Mouse (Mus musculus): Measurements from ENCODE around the gene Myo1d. TPM values are rescaled to one million over a fixed set of nuclear protein-coding genes. Genes with fewer than 3 reads are reported as not detected.

Gene Myo1d
- polyA plus RNA-seq, 1 experiment: 16.9 TPM

GRCm38 (mm10) chr11:80778916-80779526 lies 804 bp downstream of the Myo1d start:
- WGBS: 3% methylated on average over 18 of the region's 18 CpGs

DNA sequence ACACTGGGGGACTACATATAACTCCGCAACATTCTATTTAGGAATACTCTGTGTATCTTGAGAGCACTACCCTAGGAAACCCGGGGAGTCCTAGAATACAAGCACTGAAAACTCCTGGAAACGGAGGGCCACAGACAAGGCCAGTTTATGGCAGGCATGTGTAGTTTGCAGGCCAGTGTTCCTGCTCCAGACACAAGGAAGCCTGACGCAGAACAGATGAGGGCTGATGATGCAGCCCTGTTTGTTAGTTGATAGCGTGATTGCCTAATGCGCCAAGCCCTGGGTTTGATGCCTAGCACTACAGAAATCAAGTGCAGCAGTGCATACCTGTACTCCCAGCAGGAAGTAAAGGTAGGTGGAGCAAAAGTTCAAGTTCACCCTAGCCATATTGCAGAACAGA lies 1.7 kb downstream of the Myo1d start:
- H3K4me1 ChIP-seq (ENCODE audit: control insufficient read depth, insufficient read depth, low read length): 0 out of 2 replicates have a peak, but pooled peaks cover 3% of the 10 kb centered on the region
- H3K27ac ChIP-seq (ENCODE audit: insufficient read depth, low read length): no peak overlapping the region
- H3K27me3 ChIP-seq (ENCODE audit: control insufficient read depth, insufficient read depth, low read length): no peaks in the 10 kb centered on the region
- no peak overlapping the region for H3K4me3 ChIP-seq (replicated peaks; ENCODE audit: insufficient read depth, low read depth, low read length)
- no peak for TF ChIP-seq POLR2A (IDR thresholded peaks at IDR 0.05; ENCODE audit: borderline replicate concordance, insufficient read depth, low read length)
- no peak for TF ChIP-seq CTCF (IDR thresholded peaks at IDR 0.05; ENCODE audit: borderline replicate concordance, insufficient read depth, low read depth, low read length)
- WGBS: 76% methylated on average over 6 of the region's 6 CpGs
- no peak for DNase-seq

More at GRCm38 (mm10) chr11:80778916-80779526, 804 bp downstream of the Myo1d start:
- Histone ChIP-seq H3K4me1 (ENCODE audit: control insufficient read depth, insufficient read depth, low read length) (0 out of 2 replicates have a peak, but pooled peaks cover 3% of the 10 kb centered on the region), H3K4me3 (replicated peaks; ENCODE audit: insufficient read depth, low read depth, low read length) (peak overlapping the region; percentile 100), H3K27ac (ENCODE audit: insufficient read depth, low read length) (no peak overlapping the region), H3K27me3 (ENCODE audit: control insufficient read depth, insufficient read depth, low read length) (no peaks in the 10 kb centered on the region)
- DNase-seq: peak in 1 of 2 experiments; percentile 7
- no peak for TF ChIP-seq CTCF (IDR thresholded peaks at IDR 0.05; ENCODE audit: borderline replicate concordance, insufficient read depth, low read depth, low read length)
- TF ChIP-seq POLR2A (IDR thresholded peaks at IDR 0.05; ENCODE audit: borderline replicate concordance, insufficient read depth, low read length): no peak

- no peak for TF ChIP-seq CTCF (IDR thresholded peaks at IDR 0.05; ENCODE audit: borderline replicate concordance, insufficient read depth, low read depth, low read length)
- no peak for TF ChIP-seq POLR2A (IDR thresholded peaks at IDR 0.05; ENCODE audit: borderline replicate concordance, insufficient read depth, low read length)
- WGBS: 93% methylated on average over 2 of the region's 2 CpGs
- 0 out of 2 replicates have a peak, but pooled peaks cover 3% of the 10 kb centered on the region for H3K4me1 ChIP-seq (ENCODE audit: control insufficient read depth, insufficient read depth, low read length)
- no peak for DNase-seq
- H3K27me3 ChIP-seq (ENCODE audit: control insufficient read depth, insufficient read depth, low read length): no peaks in the 10 kb centered on the region
- no peak overlapping the region for H3K4me3 ChIP-seq (replicated peaks; ENCODE audit: insufficient read depth, low read depth, low read length)
- H3K27ac ChIP-seq (ENCODE audit: insufficient read depth, low read length): no peak overlapping the region
Observed at GRCm38 (mm10) chr11:80777708-80778107, 2.1 kb downstream of the Myo1d start.

DNA sequence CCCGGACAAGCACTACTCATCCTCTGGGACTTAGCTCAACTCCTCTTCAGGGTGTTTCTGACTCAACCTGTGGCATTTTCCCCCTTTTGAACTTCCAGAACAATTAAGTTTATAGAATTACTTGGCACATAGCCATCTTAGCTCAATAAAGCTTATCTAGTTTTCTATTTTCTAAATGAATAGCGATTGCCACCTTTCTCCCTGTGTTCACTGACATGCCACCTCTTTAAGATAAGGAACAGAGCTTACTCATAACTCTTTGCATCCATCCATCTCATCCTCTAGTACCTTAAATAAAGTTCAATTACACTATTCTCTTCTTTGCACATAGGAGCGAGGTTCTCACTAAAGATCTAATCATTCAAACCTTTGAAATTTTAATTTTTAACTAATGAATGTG lies 4.3 kb downstream of the Myo1d start:
- WGBS: 86% methylated on average over 3 of the region's 3 CpGs
- TF ChIP-seq POLR2A (IDR thresholded peaks at IDR 0.05; ENCODE audit: borderline replicate concordance, insufficient read depth, low read length) (no peak), CTCF (IDR thresholded peaks at IDR 0.05; ENCODE audit: borderline replicate concordance, insufficient read depth, low read depth, low read length) (no peak)
- no peak overlapping the region for H3K4me3 ChIP-seq (replicated peaks; ENCODE audit: insufficient read depth, low read depth, low read length)
- 0 out of 2 replicates have a peak, but pooled peaks cover 3% of the 10 kb centered on the region for H3K4me1 ChIP-seq (ENCODE audit: control insufficient read depth, insufficient read depth, low read length)
- no peaks in the 10 kb centered on the region for H3K27me3 ChIP-seq (ENCODE audit: control insufficient read depth, insufficient read depth, low read length)
- DNase-seq: no peak
- H3K27ac ChIP-seq (ENCODE audit: insufficient read depth, low read length): no peak overlapping the region

GRCm38 (mm10) chr11:80772595-80773210 lies 7.1 kb downstream of the Myo1d start:
- TF ChIP-seq CTCF (IDR thresholded peaks at IDR 0.05; ENCODE audit: borderline replicate concordance, insufficient read depth, low read depth, low read length): no peak
- no peak for TF ChIP-seq POLR2A (IDR thresholded peaks at IDR 0.05; ENCODE audit: borderline replicate concordance, insufficient read depth, low read length)
- WGBS: 82% methylated on average over 6 of the region's 6 CpGs
- no peak overlapping the region for H3K4me3 ChIP-seq (replicated peaks; ENCODE audit: insufficient read depth, low read depth, low read length)
- H3K27me3 ChIP-seq (ENCODE audit: control insufficient read depth, insufficient read depth, low read length): no peaks in the 10 kb centered on the region
- DNase-seq: no peak
- no peaks in the 10 kb centered on the region for H3K4me1 ChIP-seq (ENCODE audit: control insufficient read depth, insufficient read depth, low read length)
- no peak overlapping the region for H3K27ac ChIP-seq (ENCODE audit: insufficient read depth, low read length)

DNA sequence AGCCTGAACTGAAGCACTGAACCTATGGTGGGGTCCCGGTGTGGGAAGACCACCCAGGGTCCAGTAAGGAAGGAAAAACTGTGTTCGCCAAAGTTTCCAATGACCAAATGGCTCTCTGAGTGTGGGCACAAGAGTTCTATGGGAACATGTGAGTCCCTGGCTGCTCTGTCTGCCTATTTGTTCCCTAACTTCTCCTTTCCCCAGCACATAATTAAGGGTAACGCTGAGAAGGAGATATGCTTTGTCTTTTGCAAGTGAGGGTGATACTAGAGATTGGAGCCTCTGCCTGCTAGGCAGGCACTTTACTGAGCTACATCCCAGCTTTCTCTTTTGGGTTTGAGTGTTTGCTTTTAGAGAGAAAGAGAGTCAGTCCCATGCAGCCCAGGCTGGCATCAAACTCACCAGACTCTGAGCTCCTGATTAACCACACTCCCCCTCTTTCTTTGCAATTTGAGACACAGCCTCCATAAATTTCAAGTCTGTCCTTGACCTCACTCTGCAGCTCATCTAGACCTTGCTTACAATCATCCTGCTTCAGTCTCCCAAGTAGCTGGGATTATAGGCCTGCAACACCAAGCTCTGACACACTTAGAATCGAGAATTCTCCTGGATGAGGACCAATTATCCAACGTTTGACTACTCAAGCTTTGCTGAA lies 8.1 kb downstream of the Myo1d start:
- Histone ChIP-seq H3K4me3 (replicated peaks; ENCODE audit: insufficient read depth, low read depth, low read length) (no peak overlapping the region), H3K27me3 (ENCODE audit: control insufficient read depth, insufficient read depth, low read length) (no peaks in the 10 kb centered on the region), H3K4me1 (ENCODE audit: control insufficient read depth, insufficient read depth, low read length) (no peaks in the 10 kb centered on the region), H3K27ac (ENCODE audit: insufficient read depth, low read length) (no peak overlapping the region)
- WGBS: 75% methylated on average over 5 of the region's 5 CpGs
- no peak for TF ChIP-seq CTCF (IDR thresholded peaks at IDR 0.05; ENCODE audit: borderline replicate concordance, insufficient read depth, low read depth, low read length)
- DNase-seq: no peak

DNA sequence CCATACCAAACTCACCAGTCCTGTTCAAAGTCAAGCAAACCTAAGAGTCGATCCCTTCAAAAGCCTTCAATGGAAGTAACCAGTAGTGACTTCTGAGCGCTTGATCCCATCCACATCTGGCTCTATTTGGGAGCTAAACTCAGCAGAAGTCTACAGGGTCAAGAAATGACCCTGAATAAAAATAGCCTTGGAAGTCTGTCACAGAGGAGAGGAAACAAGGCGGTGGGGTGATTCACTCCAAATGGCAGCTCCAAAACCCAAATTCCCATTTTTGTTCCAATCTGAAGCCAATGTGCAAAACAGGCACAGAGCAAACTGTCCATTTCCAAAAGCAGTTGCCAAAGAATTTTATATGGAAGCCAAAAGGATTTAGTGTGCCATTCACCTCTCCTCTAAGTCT lies 8.6 kb downstream of the Myo1d start:
- WGBS: 91% methylated on average over 3 of the region's 3 CpGs
- Histone ChIP-seq H3K27me3 (ENCODE audit: control insufficient read depth, insufficient read depth, low read length) (no peaks in the 10 kb centered on the region), H3K27ac (ENCODE audit: insufficient read depth, low read length) (no peak overlapping the region), H3K4me3 (replicated peaks; ENCODE audit: insufficient read depth, low read depth, low read length) (no peak overlapping the region), H3K4me1 (ENCODE audit: control insufficient read depth, insufficient read depth, low read length) (no peaks in the 10 kb centered on the region; the same call in 1 of the 2 replicates)
- DNase-seq: no peak
- no peak for TF ChIP-seq CTCF (IDR thresholded peaks at IDR 0.05; ENCODE audit: borderline replicate concordance, insufficient read depth, low read depth, low read length)
- TF ChIP-seq POLR2A (IDR thresholded peaks at IDR 0.05; ENCODE audit: borderline replicate concordance, insufficient read depth, low read length): no peak

DNA sequence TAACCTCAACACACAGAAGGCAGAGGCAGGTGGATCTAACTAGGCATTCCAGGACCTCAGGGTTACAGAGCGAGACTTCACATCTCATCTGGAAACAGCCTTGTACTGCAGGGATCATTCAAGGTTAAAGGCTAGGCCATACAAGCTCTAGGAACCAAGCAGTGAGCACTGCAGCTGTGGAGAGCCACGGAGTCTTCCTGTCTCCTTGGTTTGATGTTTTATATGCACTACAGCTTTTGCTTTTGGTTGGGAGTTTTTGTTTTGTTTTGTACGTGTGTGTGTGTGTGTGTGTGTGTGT lies 12.6 kb downstream of the Myo1d start:
- no peak for TF ChIP-seq POLR2A (IDR thresholded peaks at IDR 0.05; ENCODE audit: borderline replicate concordance, insufficient read depth, low read length)
- TF ChIP-seq CTCF (IDR thresholded peaks at IDR 0.05; ENCODE audit: borderline replicate concordance, insufficient read depth, low read depth, low read length): no peak
- 73% methylated on average over 3 of the region's 3 CpGs for WGBS
- Histone ChIP-seq H3K27ac (ENCODE audit: insufficient read depth, low read length) (no peak overlapping the region), H3K27me3 (ENCODE audit: control insufficient read depth, insufficient read depth, low read length) (no peaks in the 10 kb centered on the region), H3K4me1 (ENCODE audit: control insufficient read depth, insufficient read depth, low read length) (no peaks in the 10 kb centered on the region; the same call in 1 of the 2 replicates), H3K4me3 (replicated peaks; ENCODE audit: insufficient read depth, low read depth, low read length) (no peak overlapping the region)
- no peak for DNase-seq

All from cerebellum, adult 2 months (tissue).